Mouse (Mus musculus) midbrain, embryonic 12.5 days (tissue): ENCODE data around the gene Ankrd52. TPM values are rescaled to one million over a fixed set of nuclear protein-coding genes. Genes with fewer than 3 reads are reported as not detected.

Experiments
- ATAC-seq: fragments of 200-750 bp; cut with Nextera tagmentation; 2 replicates; pipeline ENCODE4 v1.8.0; 2017; ENCODE audit warnings: low read depth, moderate TSS enrichment, moderate library complexity; ENCODE audit not compliant: low FRiP score
- H3K27ac ChIP-seq: fragments of 300-500 bp; sonication (generic); replicated peaks from 2 replicates; pipeline ENCODE4 v1.5.1; 2016; ENCODE audit warnings: mild to moderate bottlenecking
- H3K27me3 ChIP-seq: fragments of 300-500 bp; sonication (generic); 2 replicates; pipeline ENCODE4 v1.6.1; 2016; ENCODE audit warnings: mild to moderate bottlenecking
- H3K36me3 ChIP-seq: fragments of 300-500 bp; sonication (generic); 2 replicates; pipeline ENCODE4 v1.6.1; 2016
- H3K4me1 ChIP-seq: fragments of 300-500 bp; sonication (generic); 2 replicates; pipeline ENCODE4 v1.6.1; 2016
- H3K4me2 ChIP-seq: fragments of 300-500 bp; sonication (generic); replicated peaks from 2 replicates; pipeline ENCODE4 v1.6.1; 2016; ENCODE audit warnings: mild to moderate bottlenecking, moderate library complexity
- H3K4me3 ChIP-seq: fragments of 300-500 bp; sonication (generic); 2 replicates; pipeline ENCODE4 v1.5.1; 2016; ENCODE audit warnings: mild to moderate bottlenecking
- H3K9ac ChIP-seq: fragments of 300-500 bp; sonication (generic); replicated peaks from 2 replicates; pipeline ENCODE4 v1.6.1; 2016; ENCODE audit warnings: mild to moderate bottlenecking, moderate library complexity
- H3K9me3 ChIP-seq: fragments of 300-500 bp; sonication (generic); 2 replicates; pipeline ENCODE4 v1.6.1; 2016; ENCODE audit warnings: mild to moderate bottlenecking
- WGBS: fragments of 180-500 bp; shearing (Covaris S2); methylation state at CpG from one replicate; pipeline ENCODE4 v1.1.7; 2016; 5-methylcytosine and 5-hydroxymethylcytosine counted together
- polyA plus RNA-seq: library from polyadenylated mRNA; unstranded; fragments of >200 nt; fragmentation: Nextera tagmentation; extraction: Ambion mirVana; gene quantifications from 2 replicates; pipeline ENCODE4 v1.2.1, GENCODE M21; 2016

The Ankrd52 gene
- polyA plus RNA-seq, 1 experiment from 2014 or later, result 13.5 TPM

- H3K9ac ChIP-seq, result no peak overlapping the region
- H3K27me3 ChIP-seq, result no peaks in the 10 kb centered on the region
- no peaks in the 10 kb centered on the region for H3K4me1 ChIP-seq
- H3K4me3 ChIP-seq, result no peak overlapping the region
- H3K4me2 ChIP-seq, result no peak overlapping the region
- no peak overlapping the region for H3K27ac ChIP-seq
- H3K36me3 ChIP-seq, result peaks cover 78% of the 10 kb centered on the region
- ATAC-seq, result no peak
- WGBS, result 97% methylated on average over 2 of the region's 2 CpGs
- no peaks in the 10 kb centered on the region for H3K9me3 ChIP-seq
Observed at GRCm38 (mm10) chr10:128433417-128433816, 56.5 kb downstream of the Ankrd52 start.

- peaks cover 78% of the 10 kb centered on the region for H3K36me3 ChIP-seq
- 89% methylated on average over 10 of the region's 10 CpGs for WGBS
Observed at GRCm38 (mm10) chr10:128434681-128435080, 57.8 kb downstream of the Ankrd52 start.

GRCm38 (mm10) chr10:128435186-128435823 is 58.4 kb downstream of the Ankrd52 start:
- Histone ChIP-seq H3K4me2 (no peak overlapping the region), H3K9ac (no peak overlapping the region), H3K27me3 (no peaks in the 10 kb centered on the region), H3K4me3 (no peak overlapping the region), H3K9me3 (no peaks in the 10 kb centered on the region), H3K27ac (no peak overlapping the region), H3K4me1 (no peaks in the 10 kb centered on the region), H3K36me3 (peaks cover 76% of the 10 kb centered on the region)
- WGBS, result 78% methylated on average over 17 of the region's 17 CpGs
- no peak for ATAC-seq

More at GRCm38 (mm10) chr10:128434681-128435080, 57.8 kb downstream of the Ankrd52 start:
- no peak for ATAC-seq
- no peak overlapping the region for H3K4me2 ChIP-seq
- H3K9me3 ChIP-seq, result no peaks in the 10 kb centered on the region
- no peak overlapping the region for H3K27ac ChIP-seq
- H3K9ac ChIP-seq, result no peak overlapping the region
- H3K27me3 ChIP-seq, result no peaks in the 10 kb centered on the region
- H3K4me1 ChIP-seq, result no peaks in the 10 kb centered on the region
- no peak overlapping the region for H3K4me3 ChIP-seq

- H3K9ac ChIP-seq, result no peak overlapping the region
- H3K4me1 ChIP-seq, result no peaks in the 10 kb centered on the region
- ATAC-seq, result no peak
- 84% methylated on average over 5 of the region's 5 CpGs for WGBS
- no peaks in the 10 kb centered on the region for H3K27me3 ChIP-seq
- no peaks in the 10 kb centered on the region for H3K9me3 ChIP-seq
- no peak overlapping the region for H3K4me2 ChIP-seq
- H3K4me3 ChIP-seq, result no peak overlapping the region
- peaks cover 76% of the 10 kb centered on the region for H3K36me3 ChIP-seq
- no peak overlapping the region for H3K27ac ChIP-seq
Observed at GRCm38 (mm10) chr10:128435873-128436272, 59.0 kb downstream of the Ankrd52 start.

GRCm38 (mm10) chr10:128436376-128436775 is 59.5 kb downstream of the Ankrd52 start:
- no peaks in the 10 kb centered on the region for H3K27me3 ChIP-seq
- no peak overlapping the region for H3K4me3 ChIP-seq
- H3K4me2 ChIP-seq, result no peak overlapping the region
- no peaks in the 10 kb centered on the region for H3K4me1 ChIP-seq
- no peak overlapping the region for H3K9ac ChIP-seq
- no peaks in the 10 kb centered on the region for H3K9me3 ChIP-seq
- 95% methylated on average over 8 of the region's 8 CpGs for WGBS
- no peak for ATAC-seq
- no peak overlapping the region for H3K27ac ChIP-seq
- H3K36me3 ChIP-seq, result peaks cover 76% of the 10 kb centered on the region

GRCm38 (mm10) chr10:128438675-128439279 is 61.9 kb downstream of the Ankrd52 start:
- Histone ChIP-seq H3K4me1 (no peaks in the 10 kb centered on the region), H3K27ac (no peak overlapping the region), H3K4me3 (no peak overlapping the region), H3K27me3 (no peaks in the 10 kb centered on the region), H3K9me3 (no peaks in the 10 kb centered on the region), H3K36me3 (peaks cover 79% of the 10 kb centered on the region), H3K9ac (no peak overlapping the region), H3K4me2 (no peak overlapping the region)
- 87% methylated on average over 10 of the region's 10 CpGs for WGBS
- no peak for ATAC-seq

- Histone ChIP-seq H3K4me2 (no peak overlapping the region), H3K9ac (no peak overlapping the region), H3K27me3 (no peaks in the 10 kb centered on the region), H3K9me3 (no peaks in the 10 kb centered on the region), H3K4me3 (no peak overlapping the region), H3K36me3 (peaks cover 67% of the 10 kb centered on the region), H3K4me1 (no peaks in the 10 kb centered on the region), H3K27ac (no peak overlapping the region)
- no peak for ATAC-seq
- WGBS, result 69% methylated on average over 10 of the region's 10 CpGs
Observed at GRCm38 (mm10) chr10:128440407-128440806, 63.5 kb downstream of the Ankrd52 start.

- ATAC-seq, result no peak
- Histone ChIP-seq H3K4me1 (no peaks in the 10 kb centered on the region), H3K27ac (no peak overlapping the region), H3K27me3 (no peaks in the 10 kb centered on the region), H3K9me3 (no peaks in the 10 kb centered on the region), H3K4me2 (no peak overlapping the region), H3K4me3 (no peak overlapping the region), H3K36me3 (peaks cover 55% of the 10 kb centered on the region), H3K9ac (no peak overlapping the region)
- 88% methylated on average over 10 of the region's 10 CpGs for WGBS
Observed at GRCm38 (mm10) chr10:128441324-128442119, 64.6 kb downstream of the Ankrd52 start.

GRCm38 (mm10) chr10:128442718-128443117 is 65.8 kb downstream of the Ankrd52 start:
- Histone ChIP-seq H3K27me3 (no peaks in the 10 kb centered on the region), H3K27ac (no peak overlapping the region), H3K4me2 (no peak overlapping the region), H3K4me3 (no peak overlapping the region), H3K9me3 (no peaks in the 10 kb centered on the region), H3K9ac (no peak overlapping the region), H3K36me3 (peaks cover 43% of the 10 kb centered on the region), H3K4me1 (no peaks in the 10 kb centered on the region)
- WGBS, result 95% methylated on average over 1 of the region's 1 CpGs
- no peak for ATAC-seq

- Histone ChIP-seq H3K4me3 (no peak overlapping the region), H3K4me1 (no peaks in the 10 kb centered on the region), H3K9ac (no peak overlapping the region), H3K27me3 (no peaks in the 10 kb centered on the region), H3K4me2 (no peak overlapping the region), H3K36me3 (peaks cover 28% of the 10 kb centered on the region), H3K27ac (no peak overlapping the region), H3K9me3 (no peaks in the 10 kb centered on the region)
- 77% methylated on average over 6 of the region's 6 CpGs for WGBS
- ATAC-seq, result no peak
Observed at GRCm38 (mm10) chr10:128444354-128444753, 67.4 kb downstream of the Ankrd52 start.

- peaks cover 20% of the 10 kb centered on the region for H3K36me3 ChIP-seq
- H3K9me3 ChIP-seq, result no peaks in the 10 kb centered on the region
- no peaks in the 10 kb centered on the region for H3K27me3 ChIP-seq
- no peak overlapping the region for H3K27ac ChIP-seq
- H3K4me3 ChIP-seq, result no peak overlapping the region
- H3K4me2 ChIP-seq, result no peak overlapping the region
- WGBS, result 89% methylated on average over 4 of the region's 4 CpGs
- H3K9ac ChIP-seq, result no peak overlapping the region
- no peak for ATAC-seq
- H3K4me1 ChIP-seq, result no peaks in the 10 kb centered on the region
Observed at GRCm38 (mm10) chr10:128445407-128445806, 68.5 kb downstream of the Ankrd52 start.

GRCm38 (mm10) chr10:128451014-128451413 is 74.1 kb downstream of the Ankrd52 start:
- Histone ChIP-seq H3K9me3 (no peaks in the 10 kb centered on the region), H3K27ac (no peak overlapping the region), H3K4me1 (no peaks in the 10 kb centered on the region), H3K4me2 (no peak overlapping the region), H3K4me3 (no peak overlapping the region), H3K36me3 (no peaks in the 10 kb centered on the region), H3K27me3 (no peaks in the 10 kb centered on the region), H3K9ac (no peak overlapping the region)
- ATAC-seq, result no peak
- 84% methylated on average over 6 of the region's 6 CpGs for WGBS
